Mouse (Mus musculus): ENCODE results near the gene Plekhg3.

The Plekhg3 gene

GRCm38 (mm10) chr12:76527245-76527881 is 3.3 kb upstream of the Plekhg3 start:
- DNase-seq (ENCODE audit: low spot score in 2 of 2), result no peak

- no peak for DNase-seq (ENCODE audit: low spot score in 2 of 2)
Measured at GRCm38 (mm10) chr12:76528766-76529165, 1.9 kb upstream of the Plekhg3 start.

- no peak for DNase-seq (ENCODE audit: low spot score in 2 of 2)
Measured at GRCm38 (mm10) chr12:76531986-76532925, 1.6 kb downstream of the Plekhg3 start.

- no peak for DNase-seq (ENCODE audit: low spot score in 2 of 2)
Measured at GRCm38 (mm10) chr12:76532926-76533376, 2.3 kb downstream of the Plekhg3 start.

- DNase-seq (ENCODE audit: low spot score in 2 of 2), result peak in 1 of 2 experiments; percentile 50
Measured at GRCm38 (mm10) chr12:76533377-76534222, 2.9 kb downstream of the Plekhg3 start.

- no peak for DNase-seq (ENCODE audit: low spot score in 2 of 2)
Measured at GRCm38 (mm10) chr12:76534233-76534632, 3.5 kb downstream of the Plekhg3 start.

- no peak for DNase-seq (ENCODE audit: low spot score in 2 of 2)
Measured at GRCm38 (mm10) chr12:76534641-76535283, 4.1 kb downstream of the Plekhg3 start.

GRCm38 (mm10) chr12:76535471-76535900 is 4.8 kb downstream of the Plekhg3 start:
- DNase-seq (ENCODE audit: low spot score in 2 of 2), result no peak

GRCm38 (mm10) chr12:76536591-76537153 is 6.0 kb downstream of the Plekhg3 start:
- DNase-seq (ENCODE audit: low spot score in 2 of 2), result no peak

- DNase-seq (ENCODE audit: low spot score in 2 of 2), result no peak
Measured at GRCm38 (mm10) chr12:76537434-76537833, 6.7 kb downstream of the Plekhg3 start.

GRCm38 (mm10) chr12:76540169-76540568 is 9.5 kb downstream of the Plekhg3 start:
- DNase-seq (ENCODE audit: low spot score in 2 of 2), result no peak

GRCm38 (mm10) chr12:76540701-76541221 is 10.1 kb downstream of the Plekhg3 start:
- DNase-seq (ENCODE audit: low spot score in 2 of 2), result no peak

GRCm38 (mm10) chr12:76541475-76541874 is 10.8 kb downstream of the Plekhg3 start:
- DNase-seq (ENCODE audit: low spot score in 2 of 2), result no peak

GRCm38 (mm10) chr12:76541879-76542278 is 11.2 kb downstream of the Plekhg3 start:
- DNase-seq (ENCODE audit: low spot score in 2 of 2), result no peak

GRCm38 (mm10) chr12:76545786-76546370 is 15.2 kb downstream of the Plekhg3 start:
- DNase-seq (ENCODE audit: low spot score in 2 of 2), result no peak

- DNase-seq (ENCODE audit: low spot score in 2 of 2), result peak in 1 of 2 experiments; percentile 30
Measured at GRCm38 (mm10) chr12:76546383-76547276, 15.9 kb downstream of the Plekhg3 start.

- no peak for DNase-seq (ENCODE audit: low spot score in 2 of 2)
Measured at GRCm38 (mm10) chr12:76547409-76548081, 16.9 kb downstream of the Plekhg3 start.

GRCm38 (mm10) chr12:76548082-76548423 is 17.4 kb downstream of the Plekhg3 start:
- DNase-seq (ENCODE audit: low spot score in 2 of 2), result no peak

GRCm38 (mm10) chr12:76549203-76549602 is 18.5 kb downstream of the Plekhg3 start:
- DNase-seq (ENCODE audit: low spot score in 2 of 2), result no peak
